Mouse (Mus musculus) erythroblast, embryonic 14.5 days (primary cell): ENCODE measurements around the gene Kif3c.

Source experiments
- GATA1 ChIP-seq: IDR thresholded peaks from 2 replicates; pipeline ENCODE4 v1.6.1; 2012; ENCODE audit warnings: low read length, inconsistent platforms, mixed read lengths
- TAL1 ChIP-seq: IDR thresholded peaks from 3 replicates; pipeline ENCODE4 v1.6.1; 2012; ENCODE audit warnings: low read length, inconsistent platforms, mixed read lengths

DNA sequence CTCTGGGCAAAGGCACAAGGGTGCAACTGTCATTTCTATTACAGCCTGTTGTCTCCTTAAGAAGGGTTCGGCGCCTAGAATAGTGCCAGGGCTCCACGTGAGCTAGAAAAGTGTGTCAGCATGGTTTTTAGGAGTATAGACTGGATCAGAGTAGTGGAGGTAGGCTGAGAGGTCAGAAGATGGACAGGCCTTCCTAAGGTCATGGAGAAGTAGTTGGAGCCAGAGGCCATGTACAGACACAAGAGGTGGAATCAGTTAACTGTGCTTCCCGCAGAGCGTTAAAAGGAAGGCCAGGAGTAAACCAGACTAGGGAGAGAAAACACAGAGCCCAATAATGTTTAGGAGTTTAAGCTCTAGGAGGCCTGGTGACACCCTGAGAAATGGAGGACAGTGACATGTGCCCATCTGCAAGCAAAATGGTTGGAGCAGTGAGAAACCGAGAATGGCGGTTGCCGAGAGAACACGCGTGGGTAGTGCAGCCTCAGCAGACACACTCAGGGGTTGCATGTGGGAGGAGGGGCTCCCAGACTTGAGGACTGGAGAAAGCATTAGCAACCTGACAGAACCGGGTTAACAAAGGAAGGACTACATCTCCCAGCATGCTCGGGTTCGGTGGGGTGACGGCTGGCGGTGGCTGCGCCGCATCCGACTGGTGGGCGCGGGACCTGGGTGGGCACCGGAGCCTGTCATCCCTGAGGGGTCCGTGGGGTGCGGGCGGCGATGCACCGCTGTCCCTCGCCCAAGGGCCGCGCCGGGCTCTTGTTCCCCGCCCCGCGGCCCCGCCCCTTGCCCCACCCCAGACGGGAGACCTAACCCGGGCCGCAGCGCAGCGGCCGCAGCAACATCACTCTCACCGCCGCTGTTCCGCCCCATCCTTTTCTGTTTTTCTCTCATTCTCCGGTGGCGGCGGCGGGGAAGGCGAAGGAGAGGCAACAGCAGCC is at the start of gene Kif3c:
- TF ChIP-seq TAL1 (no peak), GATA1 (no peak)
